Mouse (Mus musculus) B cell, adult 2 months (primary cell): Measurements from ENCODE around the gene Chmp3.

Experiments used
- DNase-seq, 2 experiments: peaks; one replicate each; pipeline ENCODE4 v3.0.0; 2022

The Chmp3 gene

GRCm38 (mm10) chr6:71609968-71610367, 66.4 kb downstream of the Chmp3 start:
- DNase-seq: no peak

GRCm38 (mm10) chr6:71613225-71613624, 69.6 kb downstream of the Chmp3 start:
- no peak for DNase-seq

GRCm38 (mm10) chr6:71616959-71617358, 73.4 kb downstream of the Chmp3 start:
- DNase-seq: no peak

GRCm38 (mm10) chr6:71621551-71621950, 78.0 kb downstream of the Chmp3 start:
- DNase-seq: no peak

GRCm38 (mm10) chr6:71621981-71622380, 78.4 kb downstream of the Chmp3 start:
- no peak for DNase-seq

- DNase-seq: no peak
Observed at GRCm38 (mm10) chr6:71624723-71625122, 81.1 kb downstream of the Chmp3 start.

- DNase-seq: no peak
Observed at GRCm38 (mm10) chr6:71625984-71626383, 82.4 kb downstream of the Chmp3 start.

GRCm38 (mm10) chr6:71627325-71627724, 83.7 kb downstream of the Chmp3 start:
- DNase-seq: no peak

GRCm38 (mm10) chr6:71631196-71631595, 87.6 kb downstream of the Chmp3 start:
- DNase-seq: no peak

GRCm38 (mm10) chr6:71631706-71632461, 88.3 kb downstream of the Chmp3 start:
- peak in 1 of 2 experiments; percentile 58 for DNase-seq
